Mouse (Mus musculus) heart, embryonic 14.5 days (tissue): ENCODE results near the gene Acox1. TPM values are rescaled to one million over a fixed set of nuclear protein-coding genes. Genes with fewer than 3 reads are reported as not detected.

Experiments
- ATAC-seq: fragments of 200-750 bp; cut with Nextera tagmentation; 2 replicates; pipeline ENCODE4 v1.8.0; 2017; ENCODE audit warnings: low read depth, moderate TSS enrichment; ENCODE audit not compliant: insufficient number of reproducible peaks, insufficient read depth, low FRiP score
- H3K27ac ChIP-seq, 2 experiments: fragments of 200-500 bp in 1 of 2; fragments of 300-500 bp in 1 of 2; sonication (generic) in 1 of 2; replicated peaks in 1 of 2; 2 replicates each; pipeline ENCODE4 v1.5.1; 2012 to 2014; ENCODE audit warnings: low read depth in 2 of 2, low read length in 2 of 2, control low read depth in 1 of 2, mild to moderate bottlenecking in 1 of 2, mixed read lengths in 1 of 2; ENCODE audit not compliant: control insufficient read depth in 1 of 2, insufficient read depth in 1 of 2
- H3K27me3 ChIP-seq: fragments of 300-500 bp; sonication (generic); 2 replicates; pipeline ENCODE4 v1.6.1; 2014; ENCODE audit warnings: mild to moderate bottlenecking, low read length, control low read depth; ENCODE audit not compliant: control insufficient read depth, insufficient read depth
- H3K36me3 ChIP-seq: fragments of 300-500 bp; sonication (generic); 2 replicates; pipeline ENCODE4 v1.6.1; 2014; ENCODE audit warnings: mild to moderate bottlenecking, control low read depth, low read length, mixed read lengths; ENCODE audit not compliant: control insufficient read depth, insufficient read depth
- H3K4me1 ChIP-seq, 2 experiments: fragments of 200-500 bp in 1 of 2; fragments of 300-500 bp in 1 of 2; sonication (generic) in 1 of 2; 2 replicates each; pipeline ENCODE4 v1.6.1; 2012 to 2014; ENCODE audit warnings: low read length in 2 of 2, control low read depth in 1 of 2, mixed read lengths in 1 of 2; ENCODE audit not compliant: control insufficient read depth in 2 of 2, insufficient read depth in 2 of 2
- H3K4me2 ChIP-seq: fragments of 300-500 bp; sonication (generic); 2 replicates; pipeline ENCODE4 v1.6.1; 2014; ENCODE audit warnings: mild to moderate bottlenecking, low read length
- H3K4me3 ChIP-seq, 2 experiments: fragments of 200-500 bp in 1 of 2; fragments of 300-500 bp in 1 of 2; sonication (generic) in 1 of 2; 2 replicates each; pipeline ENCODE4 v1.5.1; 2012 to 2014; ENCODE audit warnings: low read length in 2 of 2, mild to moderate bottlenecking in 2 of 2, control low read depth in 1 of 2, low read depth in 1 of 2, moderate library complexity in 1 of 2; ENCODE audit not compliant: control insufficient read depth in 1 of 2, insufficient read depth in 1 of 2
- H3K9ac ChIP-seq: fragments of 300-500 bp; sonication (generic); 2 replicates; pipeline ENCODE4 v1.6.1; 2014; ENCODE audit warnings: mild to moderate bottlenecking, low read length
- H3K9me3 ChIP-seq: fragments of 300-500 bp; sonication (generic); 2 replicates; pipeline ENCODE4 v1.6.1; 2016; ENCODE audit warnings: low read length, control low read depth; ENCODE audit not compliant: control insufficient read depth
- WGBS: fragments of 180-500 bp; shearing (Covaris S2); extraction: QIAGEN DNeasy Blood & Tissue Kit; methylation state at CpG from one replicate; pipeline ENCODE4 v1.1.7; 2014; 5-methylcytosine and 5-hydroxymethylcytosine counted together
- polyA plus RNA-seq: library from polyadenylated mRNA; unstranded; fragments of >200 nt; fragmentation: Nextera tagmentation; extraction: Ambion mirVana; gene quantifications from 2 replicates; pipeline ENCODE4 v1.2.1, GENCODE M21; 2014

The Acox1 gene
- polyA plus RNA-seq, 1 experiment from 2014 or later = 36.8 TPM

DNA sequence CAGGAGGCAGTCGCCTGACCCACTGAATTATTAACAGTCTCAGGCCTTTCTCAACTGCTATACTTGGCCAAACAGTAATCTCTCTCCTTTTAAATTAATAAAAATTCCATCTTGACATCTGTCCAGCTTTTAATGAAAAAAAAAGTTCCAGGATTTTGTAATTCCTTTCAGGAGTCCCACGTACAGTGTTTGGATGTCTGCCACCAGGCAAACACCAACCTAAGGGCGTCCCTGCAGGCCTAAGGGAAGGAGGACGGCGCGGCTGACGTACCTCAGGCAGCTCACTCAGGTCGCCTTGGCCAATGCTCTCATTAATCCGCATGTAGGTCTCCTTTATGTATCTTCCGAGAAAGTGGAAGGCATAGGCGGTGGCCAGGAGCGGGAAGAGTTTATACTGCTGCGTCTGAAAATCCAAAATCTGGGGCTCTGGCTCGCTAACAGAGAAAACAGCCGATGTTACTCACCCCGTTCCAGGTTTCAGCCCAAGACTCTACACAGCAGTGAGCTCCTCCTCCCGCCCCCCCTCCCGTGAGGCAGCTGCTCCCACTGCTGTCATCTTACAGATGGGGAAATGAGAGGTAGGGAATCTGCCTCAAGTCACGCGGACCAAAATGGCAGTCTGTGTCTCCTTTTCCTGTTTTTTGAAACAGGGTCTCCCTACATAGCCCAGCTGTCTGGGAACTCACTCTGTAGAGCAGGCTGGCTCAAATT lies 20.3 kb downstream of the Acox1 start:
- no peaks in the 10 kb centered on the region for H3K4me1 ChIP-seq
- no peaks in the 10 kb centered on the region for H3K9me3 ChIP-seq
- H3K9ac ChIP-seq = no peak overlapping the region
- H3K27ac ChIP-seq = no peak overlapping the region
- no peak overlapping the region for H3K4me2 ChIP-seq
- ATAC-seq = no peak
- peaks cover 92% of the 10 kb centered on the region for H3K36me3 ChIP-seq
- H3K4me3 ChIP-seq = no peak overlapping the region
- WGBS = 89% methylated on average over 20 of the region's 20 CpGs
- no peaks in the 10 kb centered on the region for H3K27me3 ChIP-seq

- Histone ChIP-seq H3K4me3 (no peak overlapping the region), H3K36me3 (peaks cover 96% of the 10 kb centered on the region), H3K27ac (no peak overlapping the region), H3K27me3 (no peaks in the 10 kb centered on the region), H3K9me3 (no peaks in the 10 kb centered on the region), H3K4me2 (no peak overlapping the region), H3K9ac (no peak overlapping the region), H3K4me1 (no peaks in the 10 kb centered on the region)
- ATAC-seq = no peak
- WGBS = 86% methylated on average over 7 of the region's 7 CpGs
Observed at GRCm38 (mm10) chr11:116176010-116176409, 22.8 kb downstream of the Acox1 start.

DNA sequence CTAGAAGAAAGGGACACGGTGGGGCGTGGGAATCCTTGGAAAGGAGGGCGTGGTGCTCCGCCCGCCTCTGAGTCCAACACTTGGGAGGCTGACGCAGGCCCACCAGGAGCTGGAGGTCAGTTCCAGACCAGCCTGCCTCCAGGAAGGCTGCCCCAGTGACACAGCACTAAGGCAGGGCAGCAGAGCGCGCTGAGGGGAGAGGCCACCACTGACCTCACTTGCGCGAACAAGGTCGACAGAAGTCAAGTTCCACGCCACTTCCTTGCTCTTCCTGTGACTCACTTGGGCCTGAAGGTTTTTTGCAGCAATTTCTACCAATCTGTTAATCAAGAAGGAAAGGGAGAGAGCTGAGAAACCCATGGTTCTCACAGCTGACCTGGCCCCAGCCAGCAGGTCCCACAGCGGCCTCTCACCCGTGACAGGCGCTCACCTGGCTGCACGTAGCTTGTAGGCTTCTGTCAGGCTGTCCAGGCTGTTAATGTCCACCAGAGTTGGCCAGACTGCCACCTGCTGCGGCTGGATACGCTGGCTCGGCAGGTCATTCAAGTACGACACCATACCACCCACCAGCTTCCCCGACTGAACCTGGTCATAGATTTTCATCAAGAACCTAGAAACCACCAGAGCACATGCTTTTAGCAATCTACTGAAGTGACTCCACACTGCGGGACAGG lies 23.9 kb downstream of the Acox1 start:
- no peak overlapping the region for H3K4me3 ChIP-seq
- WGBS = 87% methylated on average over 22 of the region's 22 CpGs

DNA sequence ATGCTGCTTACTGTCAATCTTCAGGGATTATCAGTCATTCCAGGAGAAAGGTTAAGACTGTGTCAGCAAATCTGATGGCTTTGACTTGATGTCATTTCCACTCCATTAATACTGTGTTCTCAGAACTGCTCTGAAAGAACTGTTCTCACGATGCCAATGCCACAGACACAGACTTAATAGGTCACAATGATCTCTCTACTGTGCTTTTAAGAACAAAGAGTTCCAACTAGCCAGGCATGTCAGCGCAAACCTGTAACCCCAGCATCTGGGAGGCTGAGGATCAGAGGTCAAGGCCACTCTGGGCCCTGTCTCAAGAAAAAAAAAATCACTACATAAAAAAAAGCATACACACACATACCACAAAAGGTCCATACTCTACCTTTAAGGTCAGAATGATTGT lies 26.9 kb downstream of the Acox1 start:
- peaks cover 63% of the 10 kb centered on the region for H3K36me3 ChIP-seq
- H3K9me3 ChIP-seq = no peaks in the 10 kb centered on the region
- ATAC-seq = no peak
- H3K4me1 ChIP-seq = peaks cover under 1 to 2% of the 10 kb centered on the region in 2 experiments; a peak in 3 of 4 replicates
- no peak overlapping the region for H3K9ac ChIP-seq
- H3K27me3 ChIP-seq = no peaks in the 10 kb centered on the region
- WGBS = 91% methylated on average over 2 of the region's 2 CpGs
- H3K27ac ChIP-seq = no peak overlapping the region
- H3K4me2 ChIP-seq = no peak overlapping the region
- no peak overlapping the region for H3K4me3 ChIP-seq

More for the DNA sequence above, 23.9 kb downstream of the Acox1 start:
- Histone ChIP-seq H3K9ac (no peak overlapping the region), H3K4me2 (no peak overlapping the region), H3K4me1 (no peaks in the 10 kb centered on the region), H3K36me3 (peaks cover 90% of the 10 kb centered on the region), H3K9me3 (no peaks in the 10 kb centered on the region), H3K27ac (no peak overlapping the region), H3K27me3 (no peaks in the 10 kb centered on the region)
- ATAC-seq = no peak

- Histone ChIP-seq H3K36me3 (peaks cover 46% of the 10 kb centered on the region), H3K9me3 (no peaks in the 10 kb centered on the region), H3K27me3 (no peaks in the 10 kb centered on the region), H3K4me3 (no peak overlapping the region), H3K4me2 (no peak overlapping the region), H3K4me1 (peaks cover 8% of the 10 kb centered on the region in 2 experiments), H3K9ac (no peak overlapping the region), H3K27ac (no peak overlapping the region)
- no peak for ATAC-seq
- WGBS = 80% methylated on average over 5 of the region's 5 CpGs
Observed at GRCm38 (mm10) chr11:116170003-116170800, 28.6 kb downstream of the Acox1 start.

DNA sequence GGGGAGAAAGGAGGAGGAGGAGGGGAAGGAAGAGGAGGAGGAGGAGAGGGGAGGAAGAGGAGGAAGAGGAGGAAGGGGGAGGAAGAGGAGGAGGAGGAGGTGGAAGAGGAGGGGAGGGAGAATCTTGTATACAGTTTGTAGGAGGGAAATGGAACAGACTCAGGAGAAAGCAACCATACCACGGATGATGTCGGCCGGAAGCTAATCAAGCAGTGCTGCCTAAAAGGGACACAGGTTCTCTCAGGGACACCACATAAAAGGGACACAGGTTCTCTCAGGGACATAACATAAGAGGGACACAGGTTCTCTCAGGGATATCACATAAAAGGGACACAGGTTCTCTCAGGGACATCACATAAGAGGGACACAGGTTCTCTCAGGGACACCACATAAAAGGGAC lies 29.6 kb downstream of the Acox1 start:
- H3K4me2 ChIP-seq = no peak overlapping the region
- no peak overlapping the region for H3K4me3 ChIP-seq
- peaks cover 41% of the 10 kb centered on the region for H3K36me3 ChIP-seq
- no peak overlapping the region for H3K27ac ChIP-seq
- no peak for ATAC-seq
- no peak overlapping the region for H3K9ac ChIP-seq
- H3K4me1 ChIP-seq = peaks cover 8% of the 10 kb centered on the region in 2 experiments
- WGBS = 79% methylated on average over 3 of the region's 3 CpGs
- no peaks in the 10 kb centered on the region for H3K27me3 ChIP-seq
- no peaks in the 10 kb centered on the region for H3K9me3 ChIP-seq

GRCm38 (mm10) chr11:116167884-116168439 lies 30.9 kb downstream of the Acox1 start, which contains the start of gene Fbf1:
TSS of gene Fbf1 (minus strand) at chr11:116168166.
- under 1% methylated on average over 40 of the region's 40 CpGs for WGBS
- Histone ChIP-seq H3K36me3 (peaks cover 35% of the 10 kb centered on the region), H3K9ac (peak within 1 kb of the TSS; percentile 79)

More at GRCm38 (mm10) chr11:116167884-116168439, 30.9 kb downstream of the Acox1 start, which contains the start of gene Fbf1:
- H3K27me3 ChIP-seq = no peaks in the 10 kb centered on the region
- peak within 1 kb of the TSS; percentile 93 to 96 for H3K27ac ChIP-seq
- peak within 1 kb of the TSS; percentile 93 for H3K4me2 ChIP-seq
- no peaks in the 10 kb centered on the region for H3K9me3 ChIP-seq
- peak; percentile 92 for ATAC-seq
- H3K4me3 ChIP-seq = peak within 1 kb of the TSS; percentile 51 to 53
- peaks cover 8% of the 10 kb centered on the region in 2 experiments for H3K4me1 ChIP-seq
